Mouse (Mus musculus) liver, embryonic 14.5 days (tissue): ENCODE measurements around the gene Gm28053.

ENCODE experiments used
- CTCF ChIP-seq: IDR thresholded peaks from 2 replicates; pipeline ENCODE4 v1.5.1; 2016; ENCODE audit warnings: antibody characterized with exemption, low read depth, control low read depth
- EP300 ChIP-seq: IDR thresholded peaks from 2 replicates; pipeline ENCODE4 v1.6.1; 2016; ENCODE audit warnings: antibody characterized with exemption, low read depth

DNA sequence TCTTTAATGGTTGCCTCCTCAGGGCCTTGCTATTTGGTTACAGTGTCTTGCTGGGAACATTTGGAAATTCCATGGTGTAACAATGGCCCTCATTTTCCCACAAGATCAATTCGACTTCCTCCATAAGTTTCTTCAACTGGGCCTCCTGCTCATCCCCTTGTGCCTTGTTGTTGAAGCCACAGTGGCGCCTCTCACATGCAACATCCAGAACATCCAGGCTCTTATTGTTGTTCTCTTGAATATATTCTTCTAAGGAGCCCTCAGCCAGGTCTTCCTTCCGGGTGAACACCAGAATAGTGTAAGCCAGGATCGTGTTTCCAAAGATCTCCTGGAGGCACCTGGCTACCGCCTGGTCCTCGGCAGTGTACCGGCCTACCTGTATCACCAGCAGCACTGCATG, 16.3 kb upstream of the Gm28053 start:
- TF ChIP-seq CTCF (no peak), EP300 (no peak)
